ENCODE assay signal across 11 mouse cellular contexts in genomic region chr8:122695438-122696042, GRCm38 (mm10). TPM values are rescaled to one million over a fixed set of nuclear protein-coding genes. Genes with fewer than 3 reads are reported as not detected.
DNase-seq lines count a peak whose midpoint lies in the region; ATAC-seq and TF ChIP-seq lines count a peak whose summit lies in the region.
"Had no signal": no experiment of that assay in that cellular context is flagged by ENCODE, and none has a peak within 500 bp of the region (broad histone marks: within the 10 kb centered on the region; RNA-seq: fewer than 3 reads in every experiment).

No protein-coding gene starts in this region.

- TF ChIP-seq CTCF in thymus, adult 2 months (IDR thresholded peaks at IDR 0.05; ENCODE audit: borderline replicate concordance, control insufficient read depth, extremely low read depth, insufficient read depth, low read length, poor library complexity), result no peak

- ATAC-seq in megakaryocyte-erythroid progenitor cell, adult 5-6 weeks (replicated peaks; ENCODE audit: low FRiP score, low TSS enrichment, poor library complexity, severe bottlenecking), result no peak
- ATAC-seq: hindbrain, postnatal 0 days; midbrain, embryonic 16.5 days had no signal

- no peaks in the 10 kb centered on the region; the same call in 1 of the 2 replicates for H3K36me3 ChIP-seq in thymus, adult 2 months (ENCODE audit: control insufficient read depth, insufficient read depth, low read length)

- no peaks in the 10 kb centered on the region for H3K27me3 ChIP-seq in thymus, adult 2 months (ENCODE audit: control insufficient read depth, insufficient read depth, low read length)

- peaks cover 91% of the 10 kb centered on the region for H3K4me1 ChIP-seq in thymus, adult 2 months (replicated peaks; ENCODE audit: control insufficient read depth, insufficient read depth, low read length)

- 56% methylated on average over 7 of the region's 7 CpGs for WGBS in thymus, adult 2 months

- no peak for TF ChIP-seq POLR2A in thymus, adult 2 months (IDR thresholded peaks at IDR 0.05; ENCODE audit: control insufficient read depth, extremely low read depth, insufficient read depth, low read length, poor library complexity)

- no peak overlapping the region for H3K27ac ChIP-seq in thymus, adult 2 months (ENCODE audit: control insufficient read depth, insufficient read depth, low read length)
- H3K27ac ChIP-seq: hindbrain, postnatal 0 days; kidney, postnatal 0 days had no signal

- peak overlapping the region; percentile 15; the same call in 1 of the 2 replicates for H3K4me3 ChIP-seq in thymus, adult 2 months (ENCODE audit: control insufficient read depth, insufficient read depth, low read length)

- DNase-seq in adrenal gland, postnatal 36 days, result peak; percentile 18 to 52
- no peak for DNase-seq in adrenal gland, adult 8-10 months
- DNase-seq in kidney, adult 9 months, result peak; percentile 47
- DNase-seq in kidney, postnatal 4 days, result no peak
- DNase-seq in thymus, adult 2 months, result no peak
- DNase-seq in thymus, postnatal 36 days, result no peak
- no peak for DNase-seq in gastrocnemius, postnatal 4 days (ENCODE audit: low spot score in 2 of 2)

RNA-seq across cellular contexts. Expression of gene Cbfa2t3, which starts 3.4 kb away (rescaled TPM):
- total RNA-seq in adrenal gland, postnatal 36 days (2021), result 10 to 100 TPM in 1 of 2 experiments, 1 to 10 TPM in 1; 8.7 to 13.7 TPM
- total RNA-seq in adrenal gland, adult 8-10 months (2022), result 10 to 100 TPM; 10.9 to 21.7 (median 15.3) TPM
- polyA plus RNA-seq in thymus, adult 2 months (2012; rRNA removed), result 62.3 and 76.8 TPM in 2 replicates
- total RNA-seq in gastrocnemius, postnatal 4 days (2021), result 10 to 100 TPM; 18.9 TPM
- 78.3 and 79.6 TPM in 2 replicates for total RNA-seq in megakaryocyte-erythroid progenitor cell, adult 5-6 weeks (2014; fragmentation: Nextera tagmentation)
- 7.8 and 15.4 TPM in 2 replicates for total RNA-seq in megakaryocyte-erythroid progenitor cell, adult 5-6 weeks (2017)

Comparison
In these comparisons a context has a peak if more than half of its experiments do, and no peak if none do; other contexts are left out.
1. DNase-seq: peak in adrenal gland, postnatal 36 days (2 of 2) and kidney, adult 9 months (single experiment); none in adrenal gland, adult 8-10 months (single experiment), kidney, postnatal 4 days (0 of 2), thymus, adult 2 months (single experiment), thymus, postnatal 36 days (0 of 2) and gastrocnemius, postnatal 4 days (0 of 2).